Mouse (Mus musculus): ENCODE results near the gene Cdh23.

- no peak for TF ChIP-seq FLI1 (IDR thresholded peaks at IDR 0.05; ENCODE audit: low read length)
- no peak for TF ChIP-seq GATA1 (IDR thresholded peaks at IDR 0.05; ENCODE audit: borderline replicate concordance, low read length)
Measured at GRCm38 (mm10) chr10:60398051-60398814, 298.1 kb downstream of the Cdh23 start.
